Mouse (Mus musculus): ENCODE measurements around the gene Igfbp6.

DNA sequence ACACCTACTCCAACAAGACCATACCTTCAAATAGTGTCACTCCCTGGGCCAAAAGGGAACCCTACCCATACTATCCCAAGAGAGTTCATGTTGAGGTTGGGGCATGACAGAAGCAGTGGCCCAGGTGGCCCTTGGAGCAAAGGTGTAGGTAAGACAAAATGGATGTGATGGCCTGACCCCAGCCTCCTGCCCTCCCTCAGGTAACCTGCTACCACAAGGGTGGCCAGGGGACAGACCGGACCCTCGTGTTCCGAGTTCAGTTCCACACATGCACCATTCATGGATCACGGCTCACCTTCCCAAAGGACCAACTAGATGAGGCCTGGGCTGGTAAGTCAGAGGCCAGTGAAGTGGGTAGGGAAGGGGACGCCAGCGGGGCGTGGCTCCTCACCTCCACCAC is 33.9 kb upstream of the Igfbp6 start:
- no peak for TF ChIP-seq GATA1 (IDR thresholded peaks at IDR 0.05; ENCODE audit: borderline replicate concordance, low read length)
- TF ChIP-seq FLI1 (IDR thresholded peaks at IDR 0.05; ENCODE audit: low read length), result no peak

Data from megakaryocyte, embryonic 14.5 days (primary cell).